Mouse (Mus musculus): Measurements from ENCODE around the gene Scrg1.
"Not testable (repeated sequence)": the region's sequence is repeated elsewhere in the genome, so short reads cannot be mapped to it uniquely, and the experiment has no call there.

Scrg1 gene

GRCm38 (mm10) chr8:57453361-57453760 lies 2.4 kb upstream of the Scrg1 start:
- no peak for DNase-seq (ENCODE audit: low read depth, low spot score)

- no peak for DNase-seq (ENCODE audit: low read depth, low spot score)
Measured at GRCm38 (mm10) chr8:57457152-57457551, 1.4 kb downstream of the Scrg1 start.

DNA sequence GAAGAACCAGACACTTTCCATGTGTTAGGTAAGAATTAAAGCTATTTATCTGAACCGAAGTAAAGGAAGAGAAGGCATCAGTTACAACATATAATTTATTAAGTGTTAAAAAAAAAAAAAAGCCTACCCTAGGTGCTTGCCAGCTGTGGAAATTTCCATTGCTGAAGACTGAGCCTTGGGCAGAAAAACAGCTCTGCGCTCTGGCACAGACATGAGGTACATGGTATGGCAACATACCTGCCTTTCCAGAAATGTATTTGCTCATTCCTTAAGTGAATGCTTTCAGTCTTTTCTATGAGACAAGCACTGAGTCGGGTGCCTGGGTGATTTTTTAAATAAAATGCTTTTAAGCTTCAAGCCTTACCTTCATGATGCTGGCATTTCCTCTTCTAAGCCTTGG lies 2.2 kb downstream of the Scrg1 start:
- DNase-seq (ENCODE audit: low read depth, low spot score) = no peak

DNA sequence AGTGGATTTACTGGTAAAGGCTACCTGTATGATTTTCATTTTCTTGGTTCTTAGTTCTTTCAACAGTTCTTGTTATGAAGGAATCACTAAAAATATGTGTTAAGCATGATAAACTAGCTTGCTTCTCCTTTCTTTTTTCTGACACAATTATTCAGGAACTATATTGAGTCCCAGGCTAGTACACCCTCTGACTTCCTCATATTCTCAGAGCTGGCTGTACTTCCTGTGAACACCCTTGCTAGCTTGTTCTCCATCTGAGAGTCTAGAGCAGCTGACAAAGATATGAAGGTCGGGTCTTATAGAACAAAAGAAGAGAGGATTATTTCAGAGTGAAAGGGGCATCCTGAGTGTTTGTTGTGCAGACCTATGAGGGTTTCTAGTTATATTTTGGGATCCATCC lies 7.1 kb downstream of the Scrg1 start:
- DNase-seq (ENCODE audit: low read depth, low spot score) = no peak

DNA sequence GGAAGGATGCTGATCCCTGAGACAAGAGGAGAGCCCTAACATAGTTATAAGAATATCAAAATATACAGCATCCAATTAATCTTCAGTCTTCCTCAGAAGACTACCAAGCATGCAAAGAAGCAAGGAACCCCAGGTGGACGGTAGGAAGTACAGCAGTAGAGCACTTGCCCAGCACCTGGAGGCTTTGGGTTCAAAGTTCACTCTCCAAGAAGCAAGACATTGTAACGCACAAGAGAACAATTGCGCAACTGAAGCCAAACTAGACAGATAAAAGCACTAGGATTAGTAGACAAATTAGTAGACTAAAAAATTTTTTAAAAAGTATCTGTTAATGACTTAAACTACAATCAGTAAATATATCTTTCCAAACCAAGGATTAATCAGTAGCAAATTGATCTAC lies 8.0 kb downstream of the Scrg1 start:
- DNase-seq (ENCODE audit: low read depth, low spot score) = no peak

DNA sequence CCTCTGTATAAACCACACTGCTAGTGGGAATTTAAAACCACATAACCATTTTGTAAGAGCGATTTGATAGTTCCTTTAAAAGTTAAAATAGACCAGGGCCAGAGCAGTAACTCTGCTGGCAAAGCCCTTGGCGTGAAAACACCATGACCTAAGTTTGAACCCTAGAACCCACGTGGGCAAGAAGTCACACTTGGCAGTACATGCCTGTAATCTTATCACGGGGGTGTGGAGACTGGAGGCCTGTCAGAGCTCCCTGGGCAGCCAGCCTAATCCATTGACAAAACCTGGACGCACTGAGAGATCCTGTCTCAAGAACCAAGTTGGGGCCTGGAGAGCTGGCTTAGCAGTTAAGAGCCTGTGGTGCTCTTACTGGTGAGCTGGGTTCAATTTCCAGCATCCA lies 12.9 kb downstream of the Scrg1 start:
- DNase-seq (ENCODE audit: low read depth, low spot score) = no peak

DNA sequence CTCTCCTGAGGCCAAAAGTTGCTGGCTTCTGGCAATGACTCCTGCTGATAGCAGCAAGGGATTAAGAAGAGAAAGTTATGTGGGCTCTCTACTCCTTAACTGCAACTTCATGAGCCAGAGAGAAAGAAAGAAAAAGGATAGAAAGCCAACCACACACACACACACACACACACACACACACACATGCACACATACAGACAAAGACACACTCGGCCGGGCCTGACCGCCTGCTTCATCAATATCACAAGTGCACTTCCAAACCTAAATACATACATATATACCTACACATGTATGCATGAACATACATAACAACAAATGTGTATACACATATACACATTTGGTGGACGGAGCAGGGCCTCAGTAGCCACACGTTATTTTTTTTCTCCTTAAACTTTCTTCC lies 15.1 kb downstream of the Scrg1 start:
- no peak for DNase-seq (ENCODE audit: low read depth, low spot score)

GRCm38 (mm10) chr8:57473751-57474150 lies 18.0 kb downstream of the Scrg1 start:
- no peak for DNase-seq (ENCODE audit: low read depth, low spot score)

DNA sequence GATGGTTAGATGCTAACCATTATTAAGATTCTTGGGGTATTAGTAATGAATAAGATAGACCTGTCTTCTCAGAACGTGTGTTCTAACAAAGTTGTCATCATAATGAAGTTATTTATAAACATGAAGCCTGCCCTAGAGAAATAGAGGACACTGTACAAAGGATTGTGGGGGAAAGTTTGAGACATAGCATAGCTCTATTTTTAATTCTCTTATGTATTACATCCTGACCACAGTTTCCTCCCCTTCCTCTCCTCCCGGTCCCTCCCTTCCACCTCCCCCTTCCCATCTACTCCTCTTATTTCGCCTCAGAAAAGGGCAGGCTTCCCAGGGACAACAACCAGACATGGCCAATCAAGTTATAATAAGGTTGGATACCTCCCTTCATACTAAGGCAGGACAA lies 22.7 kb downstream of the Scrg1 start:
- DNase-seq (ENCODE audit: low read depth, low spot score) = no peak

- DNase-seq (ENCODE audit: low read depth, low spot score) = no peak
Measured at GRCm38 (mm10) chr8:57479700-57480099, 24.0 kb downstream of the Scrg1 start.

DNA sequence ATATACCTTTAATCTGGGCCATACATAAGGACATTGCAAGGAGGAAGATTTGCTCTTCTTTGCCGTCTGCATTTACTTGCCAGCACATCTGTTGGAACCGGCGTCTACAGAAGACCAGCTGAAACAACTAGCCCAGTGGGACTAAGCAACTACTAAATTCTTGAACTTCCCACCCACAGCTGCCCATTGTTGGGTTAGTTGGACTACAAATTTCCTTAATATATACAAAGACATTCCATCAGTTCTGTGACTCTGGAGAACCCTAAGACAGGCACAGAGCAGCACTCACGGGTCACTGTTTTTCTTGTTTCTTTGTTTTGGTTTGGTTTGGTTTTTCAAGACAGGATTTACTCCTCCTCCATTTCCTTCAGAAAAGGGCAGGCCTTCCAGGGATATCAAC lies 24.9 kb downstream of the Scrg1 start:
- DNase-seq (ENCODE audit: low read depth, low spot score) = peak; percentile 10

DNA sequence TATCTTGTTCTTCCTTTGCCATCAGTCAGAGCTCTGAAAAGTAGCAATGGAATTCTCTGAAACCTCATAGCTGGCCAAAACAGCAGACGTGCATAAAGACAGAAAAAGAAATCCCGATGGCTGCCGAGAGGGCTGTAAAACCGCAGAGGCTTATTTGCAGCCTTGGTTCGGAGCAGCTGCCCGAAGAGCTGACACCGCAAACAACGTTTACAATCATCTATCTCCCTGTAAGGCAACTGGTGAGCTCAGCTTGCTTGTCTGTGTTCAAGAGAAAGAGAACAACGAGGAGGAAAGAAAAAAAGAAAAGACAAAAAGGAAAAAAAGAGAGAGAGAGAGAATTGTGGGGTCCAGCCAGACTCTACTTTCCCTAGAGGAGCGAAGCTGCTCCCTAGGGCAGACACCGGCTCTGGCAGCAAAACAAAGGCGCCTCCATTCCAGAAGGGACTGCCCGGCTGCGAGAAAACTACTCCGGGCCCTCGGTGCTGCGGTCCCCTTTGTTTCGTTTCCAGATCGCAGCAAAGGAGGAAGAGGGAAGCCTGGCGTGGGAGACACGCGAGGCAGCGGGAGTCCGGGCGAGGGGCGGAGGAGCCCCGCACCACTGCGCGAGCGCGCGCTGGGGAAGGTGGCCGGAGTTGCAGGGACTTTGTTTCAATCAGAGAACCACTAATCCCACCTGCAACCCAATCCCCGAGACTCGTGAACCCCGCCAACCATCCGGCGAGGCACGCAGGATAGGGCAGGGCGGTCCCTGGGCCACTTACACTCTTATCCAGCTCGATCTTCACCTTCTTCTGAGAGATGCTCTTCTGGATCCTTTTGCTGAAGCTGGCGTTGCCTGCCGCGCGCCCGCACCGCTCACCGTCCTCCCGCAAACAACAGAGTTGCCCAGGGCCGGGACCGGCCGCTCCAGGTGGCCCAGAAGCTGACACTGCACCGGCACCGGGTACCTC lies 31.0 kb downstream of the Scrg1 start:
- peak; percentile 58 for DNase-seq (ENCODE audit: low read depth, low spot score)

GRCm38 (mm10) chr8:57487441-57488155 lies 31.9 kb downstream of the Scrg1 start, which contains the start of gene Sap30:
Sap30 (minus strand) TSS chr8:57487860.
- peak; percentile 98 for DNase-seq (ENCODE audit: low read depth, low spot score)

- peak; percentile 67 for DNase-seq (ENCODE audit: low read depth, low spot score)
Measured at GRCm38 (mm10) chr8:57488312-57488765, 32.6 kb downstream of the Scrg1 start.

DNA sequence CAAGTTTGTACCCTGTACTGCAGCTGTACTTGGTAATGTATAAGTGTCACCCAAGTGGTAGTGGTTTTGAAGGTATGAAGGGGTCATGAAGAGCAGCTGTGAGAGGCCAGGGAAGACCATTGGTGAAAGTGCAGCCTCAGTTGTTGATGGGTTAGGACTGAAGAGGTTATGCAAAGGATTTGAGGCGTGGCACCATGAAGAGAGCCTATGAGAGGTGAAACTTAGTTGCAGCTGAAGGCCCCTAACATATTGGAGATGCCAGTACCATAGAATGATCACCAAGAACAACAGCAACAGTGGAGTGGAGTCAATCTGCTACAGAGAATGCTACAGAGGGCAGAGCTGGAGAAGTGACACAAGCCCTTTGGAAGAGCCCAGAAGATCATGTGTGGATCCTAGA lies 33.6 kb downstream of the Scrg1 start:
- no peak for DNase-seq (ENCODE audit: low read depth, low spot score)

DNA sequence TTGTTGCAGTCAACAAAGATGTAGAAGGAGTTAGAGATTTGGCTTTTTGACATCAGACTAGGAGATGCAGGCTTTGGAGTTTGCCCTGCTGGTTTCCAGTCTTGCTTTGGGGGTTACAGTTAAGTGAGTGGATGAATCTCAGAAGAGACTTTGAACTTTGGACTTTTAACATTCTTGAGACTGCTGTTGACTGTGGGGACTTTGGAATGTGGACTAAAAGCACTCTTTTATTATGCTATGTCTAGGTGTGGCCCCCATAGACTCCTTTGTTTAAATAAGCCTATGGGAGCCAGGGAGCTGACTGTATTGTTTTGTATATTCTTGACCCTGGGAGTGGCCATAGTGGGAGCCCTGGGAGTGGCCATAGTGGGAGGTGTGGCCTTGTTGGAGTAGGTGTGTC lies 34.2 kb downstream of the Scrg1 start:
- DNase-seq (ENCODE audit: low read depth, low spot score) = no peak

DNA sequence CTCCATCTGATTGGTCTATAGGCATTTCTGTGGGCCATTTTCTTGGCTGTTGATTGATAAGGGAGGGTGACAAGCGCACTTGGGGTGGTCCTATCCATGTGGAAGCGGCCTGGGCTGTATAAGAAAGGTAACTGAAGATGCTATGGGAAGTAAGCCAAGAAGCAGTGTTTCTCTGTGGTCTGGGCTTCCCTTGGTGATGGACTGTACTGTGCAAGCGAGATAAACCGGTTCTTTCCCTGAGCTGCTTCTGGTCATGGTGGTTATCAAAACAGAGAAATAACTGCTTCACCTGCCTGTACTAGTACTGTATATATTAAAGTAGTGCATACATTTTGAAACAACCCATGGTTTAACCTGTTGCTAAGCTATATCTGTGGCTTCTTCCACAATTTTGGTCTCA lies 36.1 kb downstream of the Scrg1 start:
- DNase-seq (ENCODE audit: low read depth, low spot score) = no peak

- DNase-seq (ENCODE audit: low read depth, low spot score) = no peak
Measured at GRCm38 (mm10) chr8:57498494-57498846, 42.7 kb downstream of the Scrg1 start.

DNA sequence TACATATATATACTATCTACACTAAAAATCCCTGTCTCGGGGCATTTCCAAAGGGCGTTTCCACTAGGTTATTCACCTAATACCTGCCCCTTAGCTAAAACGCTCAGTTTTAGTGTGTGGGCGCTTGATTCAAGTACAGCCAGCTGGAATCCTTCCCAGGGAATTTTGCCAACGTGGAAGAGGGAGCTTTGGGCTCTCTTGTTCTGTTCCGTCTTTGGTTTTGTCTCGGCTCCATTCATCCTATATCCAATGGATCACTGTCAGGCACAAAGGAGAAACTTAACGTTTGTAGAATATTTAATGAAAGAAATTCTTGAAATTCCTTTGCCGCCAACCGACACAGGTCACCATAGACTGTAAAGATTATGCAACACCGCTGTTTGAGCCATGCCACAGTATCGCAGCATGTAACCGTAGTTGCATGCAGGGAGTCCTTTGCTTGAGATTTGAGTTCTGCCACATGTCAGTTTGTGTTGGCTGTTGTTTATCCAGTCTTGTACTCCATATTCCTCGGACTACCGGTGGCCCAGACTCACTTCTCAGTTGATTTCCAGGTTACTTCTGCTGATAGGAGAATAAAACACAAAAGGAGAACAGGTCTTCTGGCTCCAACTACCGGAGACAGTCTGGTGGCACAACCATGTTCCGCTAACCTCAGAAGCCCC lies 43.3 kb downstream of the Scrg1 start:
- DNase-seq (ENCODE audit: low read depth, low spot score) = no peak

DNA sequence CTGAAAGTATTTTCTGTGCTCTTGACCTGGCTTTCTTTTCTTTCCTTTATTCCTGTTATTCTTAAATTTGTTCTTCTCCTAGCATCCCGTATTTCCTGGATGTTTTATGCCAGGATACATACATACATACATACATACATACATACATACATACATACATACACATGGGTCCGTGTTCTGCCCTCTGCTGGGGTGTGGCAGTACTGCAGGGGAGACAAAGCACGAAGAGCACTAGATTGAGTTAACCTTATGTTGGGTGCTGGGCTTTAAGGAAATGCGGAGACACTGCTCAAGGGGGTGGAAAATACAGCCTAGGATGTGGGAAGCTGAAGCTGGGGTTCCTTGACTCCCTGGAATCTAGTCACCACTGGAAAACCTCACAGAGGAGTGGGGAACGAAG lies 47.9 kb downstream of the Scrg1 start:
- peak; percentile 81 for DNase-seq (ENCODE audit: low read depth, low spot score)

GRCm38 (mm10) chr8:57505500-57505899 lies 49.8 kb downstream of the Scrg1 start:
- not testable (repeated sequence) for DNase-seq (ENCODE audit: low read depth, low spot score)

DNA sequence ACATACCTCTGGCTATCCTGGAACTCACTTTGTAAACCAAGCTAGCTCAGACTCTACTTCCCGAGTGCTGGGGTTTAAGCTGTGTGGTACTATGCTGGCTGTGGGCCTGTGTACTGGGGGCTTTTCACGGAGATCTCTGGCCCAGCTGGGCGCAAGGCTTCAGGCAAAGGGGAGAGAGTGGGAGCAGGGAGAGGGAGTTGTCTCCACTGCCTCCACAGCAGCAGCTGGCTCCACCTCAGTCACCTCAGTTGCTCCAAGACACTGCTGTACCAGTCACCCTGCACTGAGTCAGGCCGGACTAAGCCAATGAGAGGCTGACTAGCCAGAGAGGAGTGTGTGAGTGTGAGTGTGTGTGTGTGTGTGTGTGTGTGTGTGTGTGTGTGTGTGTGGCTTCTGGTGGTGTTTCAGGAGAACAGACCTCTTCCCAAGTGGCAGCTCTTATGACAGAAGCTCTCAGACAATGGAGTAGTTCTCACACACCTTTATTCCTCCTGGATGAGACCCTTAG lies 51.9 kb downstream of the Scrg1 start:
- DNase-seq (ENCODE audit: low read depth, low spot score) = no peak
